Mouse (Mus musculus) CD4-positive, CD25-positive, alpha-beta regulatory T cell, adult 2 months (primary cell): ENCODE results near the gene Safb.

ENCODE experiments used
- DNase-seq: peaks from one replicate; pipeline ENCODE4 v3.0.0-alpha.2; 2012; ENCODE audit warnings: low read depth, low spot score

Gene Safb

DNA sequence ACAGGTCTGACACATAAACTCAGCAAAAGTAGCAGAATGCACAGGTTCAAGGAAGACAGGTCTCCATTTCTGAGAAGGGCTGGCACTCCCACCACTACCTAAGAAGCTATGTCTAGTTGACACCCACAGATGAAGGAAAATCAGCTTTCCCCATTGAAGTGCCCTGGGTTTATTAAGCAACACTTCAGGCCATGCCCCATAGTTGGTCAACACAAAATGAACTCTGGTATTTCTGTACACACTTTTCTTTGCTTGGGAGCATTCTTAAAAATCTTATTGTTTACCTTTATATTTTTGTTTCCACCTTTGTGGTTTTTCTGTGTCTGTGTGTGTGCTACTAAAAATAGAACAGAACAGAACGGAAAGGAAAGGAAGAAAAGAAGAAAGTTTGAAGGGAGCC is 24.5 kb upstream of the Safb start:
- DNase-seq: no peak

GRCm38 (mm10) chr17:56561866-56562265 is 22.8 kb upstream of the Safb start:
- DNase-seq: no peak

DNA sequence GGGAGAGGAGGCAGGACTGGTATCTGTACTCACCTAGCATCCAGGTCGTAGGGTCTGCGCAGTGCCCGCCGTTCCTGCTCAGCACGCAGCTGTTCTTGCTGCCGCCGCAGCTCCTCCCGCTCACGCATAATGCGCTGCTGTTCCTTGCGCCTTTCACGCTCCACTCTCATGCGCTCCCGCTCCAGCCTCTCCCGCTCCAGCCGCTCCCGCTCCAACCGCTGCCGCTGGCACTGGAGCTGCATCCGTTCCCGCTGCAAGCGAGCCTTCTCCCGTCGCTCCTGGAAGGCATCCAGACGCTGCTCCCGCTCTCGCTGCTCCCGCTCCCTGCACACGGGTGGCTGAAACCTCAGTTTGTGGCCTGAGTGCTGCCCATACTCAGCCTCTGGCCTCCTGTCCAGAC is 18.3 kb upstream of the Safb start:
- no peak for DNase-seq

- DNase-seq: no peak
Observed at GRCm38 (mm10) chr17:56566918-56567317, 17.7 kb upstream of the Safb start.

DNA sequence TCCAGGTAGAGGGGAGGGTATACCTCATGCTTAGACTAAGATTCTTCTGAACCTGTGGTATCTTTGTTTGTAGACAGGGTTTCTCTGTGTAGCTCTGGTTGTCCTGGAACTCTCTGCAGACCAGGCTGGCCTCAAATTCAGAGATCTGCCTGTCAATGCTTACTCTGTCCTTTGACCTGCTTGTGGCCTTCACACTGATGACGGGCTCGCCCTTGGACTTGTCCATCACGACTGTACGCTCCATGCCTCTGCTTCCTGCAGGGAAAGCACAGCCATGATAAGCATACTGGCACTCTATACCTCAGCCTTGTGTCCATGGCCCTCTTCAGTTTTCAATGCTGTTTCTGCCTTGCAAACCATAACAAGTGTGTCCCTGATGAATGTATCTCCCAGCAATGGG is 17.3 kb upstream of the Safb start:
- no peak for DNase-seq

DNA sequence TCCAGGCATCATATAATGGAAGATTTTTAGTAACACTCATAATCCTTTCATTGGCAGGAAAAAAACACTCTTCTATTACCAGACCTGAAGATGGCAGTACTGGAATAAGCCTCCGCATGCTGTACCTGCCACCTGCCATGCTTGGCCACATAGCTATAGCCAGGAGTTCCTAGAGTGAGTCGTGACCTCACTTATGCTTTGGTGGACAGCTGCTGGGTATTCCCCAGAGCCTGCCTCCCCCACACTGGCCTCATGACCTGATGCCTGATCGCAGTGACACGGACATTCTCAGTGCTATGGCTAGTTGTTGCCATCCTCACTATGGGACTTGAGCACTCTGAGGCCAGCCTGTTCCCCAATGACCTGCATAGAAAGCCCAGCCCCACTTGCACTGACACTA is 14.3 kb upstream of the Safb start:
- no peak for DNase-seq

- no peak for DNase-seq
Observed at GRCm38 (mm10) chr17:56572154-56572553, 12.5 kb upstream of the Safb start.

GRCm38 (mm10) chr17:56572939-56573338 is 11.7 kb upstream of the Safb start:
- DNase-seq: no peak

GRCm38 (mm10) chr17:56583071-56583470 is 1.6 kb upstream of the Safb start:
- DNase-seq: no peak

- DNase-seq: no peak
Observed at GRCm38 (mm10) chr17:56583611-56584256, 891 bp upstream of the Safb start.

- peak; percentile 79 for DNase-seq
Observed at GRCm38 (mm10) chr17:56585171-56585821, 671 bp downstream of the Safb start.

DNA sequence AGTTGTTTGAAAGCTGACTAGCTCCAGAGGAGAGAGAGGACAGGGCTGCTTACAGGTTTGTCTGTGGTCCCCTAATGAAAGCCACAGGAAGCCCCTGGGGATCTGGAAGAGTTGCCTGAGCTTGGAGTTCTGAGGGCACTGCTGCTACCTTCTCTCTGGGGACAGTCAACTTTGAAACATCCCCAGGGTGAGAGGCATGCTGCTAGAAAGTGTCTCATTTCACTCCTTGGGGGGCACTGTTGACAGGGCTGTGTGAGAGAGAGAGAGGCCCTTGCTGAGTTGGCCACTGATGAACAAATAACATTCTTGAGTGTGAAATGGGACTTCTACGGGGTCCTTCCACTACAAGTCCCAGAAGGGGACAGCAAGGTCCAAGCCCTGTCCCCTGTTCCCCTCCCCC is 3.1 kb downstream of the Safb start:
- DNase-seq: no peak

DNA sequence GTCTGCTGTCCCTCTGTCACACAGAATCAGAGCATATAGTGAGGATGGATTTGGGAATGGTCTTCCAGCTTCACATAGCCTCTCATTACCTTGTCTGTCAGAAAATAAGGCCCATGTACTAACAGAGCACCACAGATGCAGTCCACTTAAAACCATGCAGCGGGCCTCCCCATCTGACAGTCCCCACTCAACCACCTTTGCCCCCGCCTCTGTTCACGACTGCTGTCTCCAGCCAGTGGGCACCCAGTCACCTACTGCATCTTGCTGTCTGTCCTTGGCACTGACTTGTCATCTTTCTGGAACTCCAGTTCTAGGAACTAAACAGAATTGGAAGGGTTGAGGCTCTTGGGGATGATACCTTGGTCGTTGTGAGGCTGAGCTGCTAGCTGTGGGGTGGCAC is 4.3 kb downstream of the Safb start:
- DNase-seq: no peak

DNA sequence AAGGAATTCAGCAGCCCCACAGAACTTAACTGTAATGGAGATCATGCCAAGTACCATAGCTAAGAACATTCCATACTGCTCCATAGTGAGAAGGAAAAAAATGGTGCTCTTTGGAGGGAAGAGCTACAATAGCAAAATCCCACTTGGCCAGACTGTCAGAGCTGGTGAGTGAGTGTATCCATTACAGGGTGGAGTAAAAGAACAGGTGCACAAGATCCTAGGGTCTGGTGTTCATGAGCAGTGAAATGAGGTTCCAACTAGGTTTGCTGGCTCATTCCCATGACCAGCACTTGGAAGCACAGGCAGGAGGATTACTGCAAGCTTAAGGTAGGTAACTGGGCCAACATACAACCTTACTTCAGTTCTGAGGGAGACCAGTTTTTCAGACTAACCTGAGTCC is 7.9 kb downstream of the Safb start:
- DNase-seq: no peak

DNA sequence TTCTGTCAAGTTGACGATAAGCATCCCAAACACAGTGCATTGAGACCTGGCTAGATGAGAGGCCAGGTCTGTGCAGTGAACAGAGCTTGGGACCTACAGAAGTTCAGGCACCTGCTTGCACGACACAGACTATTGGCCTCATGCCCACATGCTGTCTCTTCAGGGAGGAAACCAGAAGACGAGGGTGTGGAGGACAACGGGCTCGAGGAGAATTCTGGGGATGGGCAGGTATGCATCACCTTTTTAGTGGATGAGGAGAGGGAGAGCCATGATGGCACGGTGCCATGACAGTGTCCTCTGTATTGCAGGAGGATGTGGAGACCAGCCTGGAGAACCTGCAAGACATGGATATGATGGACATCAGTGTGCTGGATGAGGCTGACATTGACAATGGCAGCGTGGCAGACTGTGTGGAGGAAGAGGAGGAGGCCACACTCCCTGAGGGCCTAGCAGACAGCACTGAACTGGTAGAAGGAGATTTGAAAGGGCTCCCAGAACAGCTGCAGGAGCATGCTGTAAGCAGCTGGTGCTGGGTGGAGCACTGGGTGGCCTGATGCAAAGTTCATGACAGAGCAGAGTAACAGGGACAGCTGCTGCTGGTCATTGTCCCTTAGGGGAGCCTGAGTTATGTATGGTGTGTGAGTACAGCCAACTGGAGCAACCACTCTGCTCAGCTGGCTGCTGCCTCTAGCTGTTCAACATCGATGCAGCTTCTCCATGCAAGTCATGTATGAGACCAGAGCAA is 9.1 kb downstream of the Safb start:
- no peak for DNase-seq

DNA sequence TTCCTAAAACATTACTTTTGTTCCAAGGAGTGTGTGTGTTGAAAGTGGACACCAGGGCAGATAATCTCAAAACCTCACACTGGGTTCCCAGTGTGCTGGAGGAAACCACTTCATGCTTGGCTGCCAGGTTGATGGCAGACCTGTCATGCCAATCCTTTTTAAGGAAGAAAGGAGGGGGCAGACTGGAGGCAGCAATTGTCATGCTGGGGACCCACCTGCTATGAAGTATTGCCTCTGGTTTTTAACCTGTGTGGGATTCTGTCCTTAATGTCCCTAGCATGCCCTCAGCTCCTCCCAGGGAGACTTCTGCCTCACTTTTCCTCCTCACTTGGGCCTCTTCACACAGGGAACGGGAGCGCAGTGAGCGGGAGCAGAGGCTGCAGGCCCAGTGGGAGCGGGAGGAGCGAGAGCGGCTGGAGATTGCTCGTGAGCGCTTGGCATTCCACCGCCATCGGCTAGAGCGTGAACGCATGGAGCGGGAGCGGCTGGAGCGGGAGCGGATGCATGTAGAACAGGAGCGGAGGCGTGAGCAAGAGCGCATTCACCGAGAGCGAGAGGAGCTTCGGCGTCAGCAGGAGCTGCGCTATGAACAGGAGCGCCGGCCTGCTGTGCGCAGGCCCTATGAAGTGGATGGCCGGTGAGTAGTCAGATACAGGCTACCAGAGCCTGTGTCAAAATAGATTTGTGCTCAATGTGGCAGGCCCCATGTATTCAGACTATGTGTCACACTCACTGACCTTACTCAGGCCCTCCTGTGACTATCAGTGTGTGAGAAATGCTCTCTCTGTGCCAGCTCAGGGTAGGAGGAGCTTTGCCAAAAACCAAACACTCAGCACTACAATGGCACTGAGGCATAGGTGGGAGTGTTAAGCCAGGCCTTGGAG is 18.8 kb downstream of the Safb start:
- no peak for DNase-seq

DNA sequence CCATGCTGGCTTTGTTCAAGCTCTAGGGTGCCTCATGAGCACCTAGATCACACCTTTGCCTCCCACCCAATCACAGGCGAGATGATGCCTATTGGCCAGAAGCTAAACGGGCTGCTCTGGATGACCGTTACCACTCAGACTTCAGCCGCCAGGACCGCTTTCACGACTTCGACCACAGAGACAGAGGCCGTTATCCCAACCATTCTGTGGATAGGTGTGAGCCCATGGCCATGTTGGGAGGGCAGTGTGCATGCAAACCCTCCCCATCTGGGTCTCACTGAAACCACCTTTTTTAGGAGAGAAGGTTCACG is 19.4 kb downstream of the Safb start:
- DNase-seq: no peak

- no peak for DNase-seq
Observed at GRCm38 (mm10) chr17:56604422-56604821, 19.8 kb downstream of the Safb start.

- no peak for DNase-seq
Observed at GRCm38 (mm10) chr17:56605431-56605830, 20.8 kb downstream of the Safb start.

- no peak for DNase-seq
Observed at GRCm38 (mm10) chr17:56607521-56608062, 23.0 kb downstream of the Safb start.

GRCm38 (mm10) chr17:56608699-56609098 is 24.1 kb downstream of the Safb start:
- DNase-seq: no peak
